Mouse (Mus musculus) embryo, embryonic 9.5 days (tissue): ENCODE measurements at regions not wholly inside any gene's neighbourhood (a gene's known extent, or its start where the extent isn't known, plus 50 kb on each side); places are given as distances from the start of the nearest gene placed in this dataset.

Experiments used
- DNase-seq: peaks from one replicate; pipeline ENCODE4 v3.0.0-alpha.2; 2017; ENCODE audit errors: extremely low spot score

GRCm38 (mm10) chr9:50395543-50395942 lies 50.8 kb upstream of the Rpl10-ps3 start:
- no peak for DNase-seq

GRCm38 (mm10) chr9:50396051-50396450 lies 51.3 kb upstream of the Rpl10-ps3 start:
- DNase-seq = no peak

- no peak for DNase-seq
Observed at GRCm38 (mm10) chr9:50408396-50408795, 63.6 kb upstream of the Rpl10-ps3 start.

GRCm38 (mm10) chr9:50408845-50409244 lies 64.1 kb upstream of the Rpl10-ps3 start:
- DNase-seq = no peak

- DNase-seq = no peak
Observed at GRCm38 (mm10) chr9:50412986-50413385, 68.2 kb upstream of the Rpl10-ps3 start.

- DNase-seq = no peak
Observed at GRCm38 (mm10) chr9:50413514-50414335, 69.0 kb upstream of the Rpl10-ps3 start.

- DNase-seq = no peak
Observed at GRCm38 (mm10) chr9:50414796-50415340, 70.1 kb upstream of the Rpl10-ps3 start.

GRCm38 (mm10) chr9:50416677-50417076 lies 71.9 kb upstream of the Rpl10-ps3 start:
- no peak for DNase-seq

GRCm38 (mm10) chr9:50421061-50421460 lies 73.3 kb upstream of the Plet1 start:
- no peak for DNase-seq

- DNase-seq = no peak
Observed at GRCm38 (mm10) chr9:50421572-50422285, 72.6 kb upstream of the Plet1 start.

- DNase-seq = no peak
Observed at GRCm38 (mm10) chr9:50425866-50426495, 68.3 kb upstream of the Plet1 start.

GRCm38 (mm10) chr9:50430147-50430546 lies 64.2 kb upstream of the Plet1 start:
- no peak for DNase-seq

GRCm38 (mm10) chr9:50433525-50433924 lies 60.8 kb upstream of the Plet1 start:
- DNase-seq = no peak

- DNase-seq = no peak
Observed at GRCm38 (mm10) chr9:50433978-50434377, 60.3 kb upstream of the Plet1 start.

GRCm38 (mm10) chr9:50437830-50438722 lies 56.2 kb upstream of the Plet1 start:
- peak; percentile 83 for DNase-seq

- DNase-seq = no peak
Observed at GRCm38 (mm10) chr9:50438738-50439137, 55.6 kb upstream of the Plet1 start.

- DNase-seq = no peak
Observed at GRCm38 (mm10) chr9:50440222-50440621, 54.1 kb upstream of the Plet1 start.

GRCm38 (mm10) chr9:50440689-50441088 lies 53.6 kb upstream of the Plet1 start:
- no peak for DNase-seq

- DNase-seq = peak; percentile 57
Observed at GRCm38 (mm10) chr9:50443708-50444463, 50.4 kb upstream of the Plet1 start.
